Mouse (Mus musculus) C2C12 (cell line): ENCODE measurements around the gene Gm42791.

Source experiments
- CTCF ChIP-seq: IDR thresholded peaks from one replicate; pipeline ENCODE4 v1.5.1; 2011; ENCODE audit not compliant: control insufficient read depth, insufficient read depth, insufficient read length
- MAX ChIP-seq: IDR thresholded peaks from one replicate; pipeline ENCODE4 v1.6.1; 2011; ENCODE audit warnings: mild to moderate bottlenecking, control low read depth
- MYOD1 ChIP-seq: IDR thresholded peaks from one replicate; pipeline ENCODE4 v1.6.1; 2011; ENCODE audit warnings: low read depth; ENCODE audit not compliant: control insufficient read depth, insufficient read length

DNA sequence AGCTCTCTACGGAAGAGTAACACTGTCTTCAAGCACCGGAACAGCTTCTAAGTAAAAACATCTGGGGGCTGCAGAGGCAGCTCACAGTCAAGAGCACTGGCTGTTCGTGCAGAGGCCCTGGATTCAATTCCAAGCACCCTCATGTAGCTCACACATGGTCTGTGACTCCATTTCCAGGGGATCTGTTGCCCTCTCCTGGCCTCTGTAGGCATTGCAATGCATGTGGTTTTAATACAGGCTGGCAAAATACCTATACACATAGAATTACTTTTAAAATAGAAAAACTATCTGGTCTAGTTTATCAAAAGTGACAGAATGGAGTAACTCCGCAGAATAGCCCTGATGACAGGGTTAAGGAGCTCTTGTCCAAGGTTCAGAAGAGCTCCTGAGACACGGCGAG lies 115.7 kb downstream of the Gm42791 start:
- TF ChIP-seq CTCF (no peak), MYOD1 (no peak), MAX (no peak)
